Mouse (Mus musculus) spleen, adult 2 months (tissue): ENCODE results near the gene Olfml2b. TPM values are rescaled to one million over a fixed set of nuclear protein-coding genes. Genes with fewer than 3 reads are reported as not detected.

ENCODE experiments used
- DNase-seq, 2 experiments: peaks; one replicate each; pipeline versions ENCODE4 v3.0.0 to v3.0.0-alpha.2; 2012 to 2021; ENCODE audit warnings: low spot score in 2 of 2, low read depth in 1 of 2
- H3K27ac ChIP-seq: fragments of 200-500 bp; 2 replicates; pipeline ENCODE4 v1.5.1; 2012; ENCODE audit warnings: low read length, inconsistent platforms; ENCODE audit not compliant: insufficient read depth
- H3K27me3 ChIP-seq: fragments of 200-500 bp; 2 replicates; pipeline ENCODE4 v1.6.1; 2012; ENCODE audit warnings: mild to moderate bottlenecking, moderate library complexity, low read length, inconsistent platforms; ENCODE audit not compliant: control insufficient read depth, insufficient read depth
- H3K36me3 ChIP-seq: fragments of 200-500 bp; 2 replicates; pipeline ENCODE4 v1.6.1; 2012; ENCODE audit warnings: mild to moderate bottlenecking, low read length, inconsistent platforms; ENCODE audit not compliant: control insufficient read depth, insufficient read depth
- H3K4me1 ChIP-seq: fragments of 200-500 bp; 2 replicates; pipeline ENCODE4 v1.6.1; 2011; ENCODE audit warnings: inconsistent platforms; ENCODE audit not compliant: control insufficient read depth, insufficient read depth, insufficient read length
- H3K4me3 ChIP-seq: fragments of 200-500 bp; 2 replicates; pipeline ENCODE4 v1.5.1; 2011; ENCODE audit warnings: mild to moderate bottlenecking, inconsistent platforms; ENCODE audit not compliant: insufficient read depth, insufficient read length; ENCODE audit errors: extremely low read depth
- CTCF ChIP-seq: fragments of 200-500 bp; IDR thresholded peaks from 2 replicates; pipeline ENCODE4 v1.5.1; 2011; ENCODE audit warnings: mild to moderate bottlenecking, inconsistent platforms; ENCODE audit not compliant: insufficient read depth, insufficient read length, insufficient replicate concordance; ENCODE audit errors: extremely low read depth
- POLR2A ChIP-seq: fragments of 200-500 bp; IDR thresholded peaks from 2 replicates; pipeline ENCODE4 v1.6.1; 2011; ENCODE audit warnings: low read depth, low read length, inconsistent platforms
- WGBS: fragments of 180-500 bp; shearing (Covaris S2); methylation state at CpG from one replicate; pipeline ENCODE4 v1.1.7; 2018; 5-methylcytosine and 5-hydroxymethylcytosine counted together
- polyA plus RNA-seq: library from polyadenylated mRNA; depleted of rRNA; stranded (reverse); fragments of >200 nt; gene quantifications from 2 replicates; pipeline ENCODE4 v1.2.3, GENCODE M21; 2012

Olfml2b gene
- polyA plus RNA-seq, 1 experiment: 4.0 TPM

- Histone ChIP-seq H3K4me3 (no peak overlapping the region), H3K4me1 (no peaks in the 10 kb centered on the region), H3K36me3 (no peaks in the 10 kb centered on the region), H3K27me3 (no peaks in the 10 kb centered on the region), H3K27ac (no peak overlapping the region)
- TF ChIP-seq CTCF: no peak
- TF ChIP-seq POLR2A: no peak
- no peak for DNase-seq
- WGBS: 65% methylated on average over 5 of the region's 5 CpGs
Measured at GRCm38 (mm10) chr1:170694821-170695291, 50.5 kb downstream of the Olfml2b start.

GRCm38 (mm10) chr1:170695326-170695725 is 51.0 kb downstream of the Olfml2b start:
- Histone ChIP-seq H3K4me1 (no peaks in the 10 kb centered on the region), H3K36me3 (no peaks in the 10 kb centered on the region), H3K4me3 (no peak overlapping the region), H3K27me3 (no peaks in the 10 kb centered on the region), H3K27ac (no peak overlapping the region)
- TF ChIP-seq CTCF: no peak
- DNase-seq: no peak
- 72% methylated on average over 6 of the region's 6 CpGs for WGBS

DNA sequence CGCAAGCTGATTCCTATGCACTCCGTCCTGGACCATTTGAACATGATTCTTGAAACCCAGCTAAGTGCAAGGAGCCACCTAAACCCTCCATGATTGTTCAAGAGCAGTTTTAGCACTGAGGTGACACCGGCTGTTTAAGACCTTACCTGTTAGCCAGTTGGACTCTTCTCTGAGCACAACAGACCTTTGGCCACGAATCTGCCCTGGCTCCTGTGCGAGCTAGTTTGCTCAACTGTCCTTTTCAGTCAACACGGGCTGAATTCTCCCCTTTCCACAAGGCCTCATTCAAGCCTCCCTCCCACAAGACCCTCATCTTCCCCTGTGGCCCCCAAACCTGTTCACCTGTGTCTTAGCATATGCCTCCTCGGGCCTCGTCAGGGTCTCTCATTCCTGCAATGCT is 52.7 kb downstream of the Olfml2b start:
- whole genome bisulfite sequencing: 92% methylated on average over 8 of the region's 8 CpGs
- Histone ChIP-seq H3K27me3 (no peaks in the 10 kb centered on the region), H3K36me3 (no peaks in the 10 kb centered on the region), H3K4me3 (no peak overlapping the region), H3K27ac (no peak overlapping the region), H3K4me1 (no peaks in the 10 kb centered on the region)
- DNase-seq: no peak
- TF ChIP-seq POLR2A: no peak
- no peak for TF ChIP-seq CTCF

- WGBS: 89% methylated on average over 7 of the region's 7 CpGs
- TF ChIP-seq CTCF (no peak), POLR2A (no peak)
- Histone ChIP-seq H3K27me3 (no peaks in the 10 kb centered on the region), H3K4me1 (no peaks in the 10 kb centered on the region), H3K4me3 (no peak overlapping the region), H3K27ac (no peak overlapping the region), H3K36me3 (no peaks in the 10 kb centered on the region)
- DNase-seq: no peak
Measured at GRCm38 (mm10) chr1:170697771-170698356, 53.5 kb downstream of the Olfml2b start.

DNA sequence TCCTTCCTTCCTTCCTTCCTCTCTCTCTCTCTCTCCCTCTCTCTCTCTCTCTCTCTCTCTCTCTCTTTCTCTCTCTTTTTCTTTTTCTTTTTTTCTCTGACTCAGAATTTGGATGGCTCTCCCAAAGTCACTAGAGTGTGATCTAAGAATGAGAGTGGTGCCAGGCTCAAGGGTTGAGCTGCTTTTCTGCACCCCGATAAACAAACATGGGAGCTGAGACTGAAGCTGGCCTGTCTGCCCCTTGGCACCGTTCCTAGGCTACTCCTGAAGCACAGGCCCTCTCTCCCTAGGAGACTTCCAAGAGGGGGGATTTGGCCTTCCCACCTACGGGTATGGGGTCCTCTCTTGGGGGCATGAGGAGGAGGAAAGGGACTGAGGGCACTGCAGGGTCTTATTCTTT is 54.4 kb downstream of the Olfml2b start:
- WGBS: 86% methylated on average over 3 of the region's 3 CpGs

GRCm38 (mm10) chr1:170699553-170699952 is 55.2 kb downstream of the Olfml2b start:
- TF ChIP-seq POLR2A (no peak), CTCF (no peak)
- H3K27me3 ChIP-seq: no peaks in the 10 kb centered on the region
- H3K36me3 ChIP-seq: no peaks in the 10 kb centered on the region
- no peak overlapping the region for H3K27ac ChIP-seq
- WGBS: 86% methylated on average over 9 of the region's 9 CpGs
- no peaks in the 10 kb centered on the region for H3K4me1 ChIP-seq
- H3K4me3 ChIP-seq: no peak overlapping the region
- DNase-seq: no peak

More for the DNA sequence above, 54.4 kb downstream of the Olfml2b start:
- no peaks in the 10 kb centered on the region for H3K27me3 ChIP-seq
- H3K4me1 ChIP-seq: no peaks in the 10 kb centered on the region
- no peak overlapping the region for H3K27ac ChIP-seq
- no peaks in the 10 kb centered on the region for H3K36me3 ChIP-seq
- TF ChIP-seq POLR2A (no peak), CTCF (no peak)
- DNase-seq: no peak
- no peak overlapping the region for H3K4me3 ChIP-seq

GRCm38 (mm10) chr1:170700496-170701027 is 56.2 kb downstream of the Olfml2b start:
- H3K4me3 ChIP-seq: no peak overlapping the region
- TF ChIP-seq POLR2A (no peak), CTCF (no peak)
- H3K27me3 ChIP-seq: no peaks in the 10 kb centered on the region
- H3K4me1 ChIP-seq: no peaks in the 10 kb centered on the region
- H3K36me3 ChIP-seq: no peaks in the 10 kb centered on the region
- no peak overlapping the region for H3K27ac ChIP-seq
- DNase-seq: no peak
- 92% methylated on average over 3 of the region's 3 CpGs for WGBS
